Mouse (Mus musculus): ENCODE measurements around the gene Tuba1c. TPM values are rescaled to one million over a fixed set of nuclear protein-coding genes. Genes with fewer than 3 reads are reported as not detected.
A peak's percentile ranks its signal among the peaks of the same experiment; 100 is the strongest.

Tuba1c gene
- polyA plus RNA-seq, 2 experiments: 150 to 192 TPM

DNA sequence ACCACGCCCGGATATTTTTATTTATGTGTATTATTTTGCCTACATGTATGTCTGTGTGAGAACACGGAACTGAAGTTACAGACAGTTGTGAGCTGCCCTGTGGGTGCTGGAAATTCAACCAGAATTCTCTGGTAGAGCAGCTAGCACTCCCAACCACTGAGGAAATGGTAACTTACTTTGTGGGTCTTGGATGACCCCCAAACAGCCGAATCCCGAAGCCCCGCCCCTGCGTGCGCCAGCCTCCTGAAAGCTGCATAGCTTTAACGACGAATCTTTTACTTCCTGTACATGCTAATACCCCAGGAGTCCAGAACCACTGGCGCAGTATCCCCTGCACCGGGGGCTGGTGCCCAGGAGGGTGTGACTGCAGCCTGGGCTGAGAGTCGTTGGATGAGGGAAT, 4.3 kb upstream of the Tuba1c start:
- no peaks in the 10 kb centered on the region for H3K9me3 ChIP-seq (ENCODE audit: control insufficient read depth, low read length)
- no peak overlapping the region for H3K4me2 ChIP-seq (replicated peaks; ENCODE audit: low read depth, low read length, severe bottlenecking)
- no peak for TF ChIP-seq POLR2A (IDR thresholded peaks at IDR 0.05; ENCODE audit: borderline replicate concordance, extremely low read depth, insufficient read depth, insufficient read length)
- H3K27me3 ChIP-seq (ENCODE audit: control insufficient read depth, insufficient read depth, low read length): no peaks in the 10 kb centered on the region
- H3K9ac ChIP-seq (ENCODE audit: low read depth, low read length, severe bottlenecking): no peak overlapping the region
- ATAC-seq (ENCODE audit: low FRiP score, low read depth) (no peak), DNase-seq (ENCODE audit: low spot score) (no peak)
- no peak overlapping the region for H3K4me3 ChIP-seq (replicated peaks; ENCODE audit: low read length)
- no peak overlapping the region for H3K27ac ChIP-seq (replicated peaks; ENCODE audit: low read depth, low read length)
- H3K4me1 ChIP-seq (ENCODE audit: control insufficient read depth, insufficient read depth, low read length): no peaks in the 10 kb centered on the region
- no peaks in the 10 kb centered on the region for H3K36me3 ChIP-seq (ENCODE audit: control insufficient read depth, insufficient read depth, low read length)
- 71% methylated on average over 13 of the region's 13 CpGs for WGBS

DNA sequence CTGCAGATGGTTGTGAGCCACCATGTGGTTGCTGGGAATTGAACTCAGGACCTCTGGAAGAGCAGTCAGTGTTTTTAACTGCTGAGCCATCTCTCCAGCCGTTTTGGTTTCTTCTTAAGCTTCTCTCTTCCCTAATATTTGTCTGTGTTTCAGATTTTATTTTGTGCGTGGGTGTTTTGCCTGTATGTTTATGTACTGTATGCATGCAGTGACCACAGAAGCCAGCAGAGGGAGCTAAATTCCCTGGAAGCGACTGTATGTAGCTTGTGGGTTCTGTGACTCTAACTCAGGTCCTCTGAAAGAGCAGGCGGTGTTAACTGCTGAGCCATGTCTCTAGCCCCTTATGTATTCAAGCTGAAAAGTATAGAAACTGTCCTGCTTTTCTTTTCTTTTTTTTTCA, 3.4 kb upstream of the Tuba1c start:
- no peaks in the 10 kb centered on the region for H3K27me3 ChIP-seq (ENCODE audit: control insufficient read depth, insufficient read depth, low read length)
- 0 out of 2 replicates have a peak, but pooled peaks cover 2% of the 10 kb centered on the region for H3K4me1 ChIP-seq (ENCODE audit: control insufficient read depth, insufficient read depth, low read length)
- WGBS: 61% methylated on average over 4 of the region's 4 CpGs
- H3K27ac ChIP-seq (replicated peaks; ENCODE audit: low read depth, low read length): no peak overlapping the region
- TF ChIP-seq POLR2A (IDR thresholded peaks at IDR 0.05; ENCODE audit: borderline replicate concordance, extremely low read depth, insufficient read depth, insufficient read length): no peak
- H3K4me3 ChIP-seq (replicated peaks; ENCODE audit: low read length): no peak overlapping the region
- H3K4me2 ChIP-seq (replicated peaks; ENCODE audit: low read depth, low read length, severe bottlenecking): no peak overlapping the region
- ATAC-seq (ENCODE audit: low FRiP score, low read depth) (no peak), DNase-seq (ENCODE audit: low spot score) (no peak)
- H3K9ac ChIP-seq (ENCODE audit: low read depth, low read length, severe bottlenecking): no peak overlapping the region
- no peaks in the 10 kb centered on the region for H3K9me3 ChIP-seq (ENCODE audit: control insufficient read depth, low read length)
- no peaks in the 10 kb centered on the region for H3K36me3 ChIP-seq (ENCODE audit: control insufficient read depth, insufficient read depth, low read length)

DNA sequence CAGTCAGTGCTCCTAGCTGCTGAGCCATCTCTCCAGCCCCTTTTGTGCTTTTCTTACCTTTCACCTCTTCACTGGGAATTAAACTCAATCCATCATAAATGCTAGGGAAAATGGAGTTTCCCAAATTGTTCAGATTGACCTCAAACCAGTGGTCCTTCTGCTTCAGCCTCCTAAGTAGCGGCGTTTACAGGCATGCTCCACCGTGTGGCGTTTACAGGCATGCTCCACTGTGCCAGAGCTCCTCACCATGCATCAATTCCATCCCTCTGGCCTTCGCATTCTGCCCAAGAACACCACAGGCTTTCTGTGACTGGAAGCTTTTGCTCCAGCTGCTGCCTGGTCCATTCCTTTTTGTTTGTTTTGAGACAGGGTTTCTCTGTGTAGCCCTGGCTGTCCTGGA, 2.6 kb upstream of the Tuba1c start:
- DNase-seq (ENCODE audit: low spot score) (no peak), ATAC-seq (ENCODE audit: low FRiP score, low read depth) (no peak)
- Histone ChIP-seq H3K27ac (replicated peaks; ENCODE audit: low read depth, low read length) (no peak overlapping the region), H3K36me3 (ENCODE audit: control insufficient read depth, insufficient read depth, low read length) (no peaks in the 10 kb centered on the region), H3K9ac (ENCODE audit: low read depth, low read length, severe bottlenecking) (no peak overlapping the region), H3K4me3 (replicated peaks; ENCODE audit: low read length) (no peak overlapping the region), H3K4me2 (replicated peaks; ENCODE audit: low read depth, low read length, severe bottlenecking) (no peak overlapping the region), H3K4me1 (ENCODE audit: control insufficient read depth, insufficient read depth, low read length) (peaks cover 10% of the 10 kb centered on the region), H3K27me3 (ENCODE audit: control insufficient read depth, insufficient read depth, low read length) (no peaks in the 10 kb centered on the region), H3K9me3 (ENCODE audit: control insufficient read depth, low read length) (no peaks in the 10 kb centered on the region)
- TF ChIP-seq POLR2A (IDR thresholded peaks at IDR 0.05; ENCODE audit: borderline replicate concordance, extremely low read depth, insufficient read depth, insufficient read length): no peak
- WGBS: 58% methylated on average over 5 of the region's 5 CpGs

DNA sequence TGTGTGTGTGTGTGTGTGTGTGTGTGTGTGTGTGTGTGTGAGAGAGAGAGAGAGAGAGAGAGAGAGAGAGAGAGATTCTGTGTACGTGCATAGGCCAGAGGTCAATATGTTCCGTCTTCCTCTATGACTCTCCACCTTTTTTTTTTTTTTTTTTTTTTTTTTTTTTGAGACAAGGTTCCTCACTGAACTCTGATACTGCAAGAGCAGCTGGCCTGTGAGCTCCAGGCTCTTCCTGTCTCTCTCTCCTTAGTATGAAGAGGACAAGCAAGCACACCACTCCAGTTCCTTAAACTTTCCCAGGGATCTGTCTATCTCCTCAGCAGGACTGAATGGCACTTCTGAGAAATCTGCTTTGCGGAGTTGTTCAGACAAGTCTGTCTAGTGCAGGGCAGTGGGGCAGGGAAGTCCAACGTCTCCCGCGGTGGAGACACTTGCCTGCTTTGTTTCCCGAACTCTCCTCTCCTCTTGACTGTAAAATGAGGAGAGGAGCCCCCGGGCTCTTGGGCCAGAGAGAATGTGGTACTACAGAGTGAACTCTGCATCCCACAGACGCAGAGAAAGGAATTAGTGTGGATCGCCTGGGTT, 725 bp upstream of the Tuba1c start:
- Histone ChIP-seq H3K9ac (ENCODE audit: low read depth, low read length, severe bottlenecking) (peak overlapping the region; percentile 68), H3K36me3 (ENCODE audit: control insufficient read depth, insufficient read depth, low read length) (no peaks in the 10 kb centered on the region), H3K27me3 (ENCODE audit: control insufficient read depth, insufficient read depth, low read length) (no peaks in the 10 kb centered on the region), H3K4me3 (replicated peaks; ENCODE audit: low read length) (peak overlapping the region; percentile 69), H3K4me1 (ENCODE audit: control insufficient read depth, insufficient read depth, low read length) (peaks cover 17% of the 10 kb centered on the region), H3K9me3 (ENCODE audit: control insufficient read depth, low read length) (no peaks in the 10 kb centered on the region), H3K27ac (replicated peaks; ENCODE audit: low read depth, low read length) (peak overlapping the region; percentile 77), H3K4me2 (replicated peaks; ENCODE audit: low read depth, low read length, severe bottlenecking) (peak overlapping the region; percentile 63)
- 0 out of 2 replicates have a peak, but pooled peaks have one; percentile 1 for ATAC-seq (ENCODE audit: low FRiP score, low read depth)
- peak; percentile 12 for DNase-seq (ENCODE audit: low spot score)
- 8% methylated on average over 10 of the region's 10 CpGs for WGBS
- TF ChIP-seq POLR2A (IDR thresholded peaks at IDR 0.05; ENCODE audit: borderline replicate concordance, extremely low read depth, insufficient read depth, insufficient read length): no peak

DNA sequence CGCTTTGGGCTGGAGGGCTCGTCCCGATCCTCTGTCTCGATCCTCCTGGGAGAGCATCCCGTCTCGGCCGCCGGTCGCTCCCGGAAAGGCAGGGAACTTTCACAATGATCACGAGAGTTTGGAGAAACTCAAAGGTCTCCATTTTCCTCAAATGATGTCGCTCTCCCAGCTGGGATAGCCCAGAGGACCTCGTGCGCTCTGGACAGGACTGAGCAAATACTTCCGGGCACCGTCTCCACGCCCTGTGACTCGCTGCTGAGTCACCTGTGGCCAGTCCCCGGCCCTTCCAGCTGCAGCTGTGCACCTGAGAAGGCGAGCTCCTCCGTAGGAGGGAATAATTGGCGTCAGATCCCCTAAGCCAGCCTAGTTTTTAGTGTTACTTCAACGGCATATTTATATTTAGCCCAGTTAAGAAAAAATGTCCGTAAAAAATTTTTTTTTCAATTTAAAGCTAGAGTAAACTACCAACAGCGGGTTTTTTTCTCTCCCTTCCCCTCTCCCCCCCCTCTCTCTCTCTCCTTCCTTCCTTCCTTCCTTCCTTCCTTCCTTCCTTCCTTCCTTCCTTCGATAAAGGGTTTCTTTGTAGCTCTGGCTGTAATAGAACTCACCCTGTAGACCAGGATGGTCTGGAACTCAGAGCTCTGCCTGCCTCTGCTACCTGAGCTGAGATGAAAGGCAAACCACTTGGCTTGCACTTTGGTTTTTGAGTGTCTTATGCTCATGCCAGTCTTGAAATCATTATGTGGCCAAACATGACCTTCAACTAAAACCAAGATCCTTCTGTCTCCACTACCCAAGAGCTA, 1.1 kb downstream of the Tuba1c start:
- no peaks in the 10 kb centered on the region for H3K9me3 ChIP-seq (ENCODE audit: control insufficient read depth, low read length)
- peak overlapping the region; percentile 69 for H3K4me3 ChIP-seq (replicated peaks; ENCODE audit: low read length)
- ATAC-seq (ENCODE audit: low FRiP score, low read depth) (no peak), DNase-seq (ENCODE audit: low spot score) (no peak)
- H3K4me2 ChIP-seq (replicated peaks; ENCODE audit: low read depth, low read length, severe bottlenecking): peak overlapping the region; percentile 63
- H3K4me1 ChIP-seq (ENCODE audit: control insufficient read depth, insufficient read depth, low read length): peaks cover 17% of the 10 kb centered on the region
- H3K27ac ChIP-seq (replicated peaks; ENCODE audit: low read depth, low read length): peak overlapping the region; percentile 77
- H3K27me3 ChIP-seq (ENCODE audit: control insufficient read depth, insufficient read depth, low read length): no peaks in the 10 kb centered on the region
- H3K9ac ChIP-seq (ENCODE audit: low read depth, low read length, severe bottlenecking): peak overlapping the region; percentile 68
- no peak for TF ChIP-seq POLR2A (IDR thresholded peaks at IDR 0.05; ENCODE audit: borderline replicate concordance, extremely low read depth, insufficient read depth, insufficient read length)
- peaks cover 15% of the 10 kb centered on the region for H3K36me3 ChIP-seq (ENCODE audit: control insufficient read depth, insufficient read depth, low read length)
- WGBS: 9% methylated on average over 26 of the region's 26 CpGs
